Mouse (Mus musculus) midbrain, embryonic 14.5 days (tissue): ENCODE results near the gene Kat6b. TPM values are rescaled to one million over a fixed set of nuclear protein-coding genes. Genes with fewer than 3 reads are reported as not detected.
A peak's percentile ranks its signal among the peaks of the same experiment; 100 is the strongest.

Experiments used
- ATAC-seq: fragments of 200-750 bp; cut with Nextera tagmentation; 2 replicates; pipeline ENCODE4 v1.8.0; 2017; ENCODE audit warnings: moderate number of reproducible peaks, moderate library complexity; ENCODE audit not compliant: low FRiP score, low TSS enrichment
- DNase-seq: peaks from one replicate; pipeline ENCODE4 v3.0.0-alpha.2; 2015
- H3K27ac ChIP-seq: fragments of 300-500 bp; sonication (generic); replicated peaks from 2 replicates; pipeline ENCODE4 v1.5.1; 2014; ENCODE audit warnings: mild to moderate bottlenecking, low read depth, low read length, moderate library complexity
- H3K27me3 ChIP-seq: fragments of 300-500 bp; sonication (generic); 2 replicates; pipeline ENCODE4 v1.6.1; 2014; ENCODE audit warnings: low read length, control low read depth, mixed read lengths; ENCODE audit not compliant: control insufficient read depth, insufficient read depth
- H3K36me3 ChIP-seq: fragments of 300-500 bp; sonication (generic); 2 replicates; pipeline ENCODE4 v1.6.1; 2014; ENCODE audit warnings: low read length, control low read depth; ENCODE audit not compliant: control insufficient read depth, insufficient read depth
- H3K4me1 ChIP-seq: fragments of 300-500 bp; sonication (generic); 2 replicates; pipeline ENCODE4 v1.6.1; 2014; ENCODE audit warnings: mild to moderate bottlenecking, antibody characterized with exemption, low read length, control low read depth; ENCODE audit not compliant: control insufficient read depth, insufficient read depth
- H3K4me2 ChIP-seq: fragments of 300-500 bp; sonication (generic); 2 replicates; pipeline ENCODE4 v1.6.1; 2014; ENCODE audit warnings: mild to moderate bottlenecking, low read length, moderate library complexity
- H3K4me3 ChIP-seq: fragments of 300-500 bp; sonication (generic); replicated peaks from 2 replicates; pipeline ENCODE4 v1.5.1; 2014; ENCODE audit warnings: low read depth, low read length
- H3K9ac ChIP-seq: fragments of 300-500 bp; sonication (generic); replicated peaks from 2 replicates; pipeline ENCODE4 v1.6.1; 2014; ENCODE audit warnings: mild to moderate bottlenecking, low read length, moderate library complexity
- H3K9me3 ChIP-seq: fragments of 300-500 bp; sonication (generic); 2 replicates; pipeline ENCODE4 v1.6.1; 2016; ENCODE audit warnings: low read length, control low read depth, mixed read lengths; ENCODE audit not compliant: control insufficient read depth
- WGBS: fragments of 180-500 bp; shearing (Covaris S2); extraction: QIAGEN DNeasy Blood & Tissue Kit; methylation state at CpG from one replicate; pipeline ENCODE4 v1.1.7; 2014; 5-methylcytosine and 5-hydroxymethylcytosine counted together
- polyA plus RNA-seq: library from polyadenylated mRNA; unstranded; fragments of >200 nt; fragmentation: Nextera tagmentation; extraction: Ambion mirVana; gene quantifications from 2 replicates; pipeline ENCODE4 v1.2.1, GENCODE M21; 2014

Kat6b gene
- polyA plus RNA-seq, 1 experiment from 2014 or later: 29.4 TPM

DNA sequence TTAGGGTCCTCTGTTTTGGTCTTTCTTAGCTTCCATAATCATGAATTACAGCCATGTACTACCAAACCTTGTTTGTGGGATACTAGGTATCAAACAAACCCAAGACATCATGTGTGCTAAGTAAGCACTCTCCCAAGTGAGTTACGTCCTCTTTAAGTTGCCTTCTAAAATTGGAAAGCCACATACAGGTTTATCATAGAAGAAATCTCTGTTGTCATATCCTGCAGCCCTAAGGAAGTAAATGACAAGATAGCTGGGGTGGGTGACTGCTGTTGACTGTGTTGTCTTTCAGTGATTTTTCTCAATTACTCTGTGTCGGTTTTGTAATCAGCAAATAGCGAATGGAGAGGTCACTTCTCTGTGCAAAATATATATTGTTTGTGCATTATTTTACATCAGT lies 58.5 kb downstream of the Kat6b start:
- Histone ChIP-seq H3K27ac (no peak overlapping the region), H3K4me1 (peaks cover 7% of the 10 kb centered on the region; the same call in 1 of the 2 replicates), H3K9me3 (peaks cover 4% of the 10 kb centered on the region; the same call in 1 of the 2 replicates), H3K27me3 (no peaks in the 10 kb centered on the region), H3K9ac (no peak overlapping the region), H3K4me3 (no peak overlapping the region), H3K36me3 (peaks cover 6% of the 10 kb centered on the region; the same call in 1 of the 2 replicates), H3K4me2 (no peak overlapping the region)
- WGBS: 96% methylated on average over 3 of the region's 3 CpGs
- ATAC-seq (no peak), DNase-seq (no peak)

GRCm38 (mm10) chr14:21540361-21540760 lies 59.1 kb downstream of the Kat6b start:
- Histone ChIP-seq H3K36me3 (peaks cover 6% of the 10 kb centered on the region; the same call in 1 of the 2 replicates), H3K27me3 (no peaks in the 10 kb centered on the region), H3K4me2 (no peak overlapping the region), H3K27ac (no peak overlapping the region), H3K9me3 (peaks cover 4% of the 10 kb centered on the region; the same call in 1 of the 2 replicates), H3K4me3 (no peak overlapping the region), H3K4me1 (peaks cover 5% of the 10 kb centered on the region), H3K9ac (no peak overlapping the region)
- ATAC-seq (no peak), DNase-seq (no peak)
- 73% methylated on average over 3 of the region's 3 CpGs for WGBS

DNA sequence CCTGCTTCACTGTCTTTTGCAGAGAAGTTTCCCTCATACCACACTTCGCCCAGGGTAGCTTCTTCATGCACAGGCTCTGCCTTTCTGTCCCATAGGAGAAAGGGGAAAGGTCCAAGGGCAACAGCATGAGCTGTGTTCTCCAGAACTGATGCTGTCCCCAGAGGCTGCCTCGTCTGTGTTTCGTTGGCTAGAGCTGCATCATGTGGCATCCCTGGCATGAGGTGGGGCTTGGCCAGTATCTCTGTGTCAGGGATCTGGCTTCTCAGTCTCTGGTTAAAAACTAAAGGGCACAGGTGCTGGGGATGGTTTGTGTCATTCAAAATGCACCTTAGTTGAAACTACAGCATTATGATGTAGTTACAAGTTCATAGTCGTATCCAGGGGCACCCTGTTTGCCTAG lies 64.3 kb downstream of the Kat6b start:
- Histone ChIP-seq H3K9ac (no peak overlapping the region), H3K9me3 (peaks cover 4% of the 10 kb centered on the region; the same call in 1 of the 2 replicates), H3K27me3 (no peaks in the 10 kb centered on the region), H3K36me3 (peaks cover 6% of the 10 kb centered on the region; the same call in 1 of the 2 replicates), H3K27ac (peak overlapping the region; percentile 77; the same call in 1 of the 2 replicates), H3K4me2 (no peak overlapping the region), H3K4me1 (peaks cover 48% of the 10 kb centered on the region), H3K4me3 (no peak overlapping the region)
- no peak for ATAC-seq
- DNase-seq: no peak
- 54% methylated on average over 4 of the region's 4 CpGs for WGBS

GRCm38 (mm10) chr14:21546351-21546750 lies 65.1 kb downstream of the Kat6b start:
- peak overlapping the region; percentile 77 for H3K27ac ChIP-seq
- ATAC-seq (no peak), DNase-seq (peak; percentile 64)
- peaks cover 48% of the 10 kb centered on the region for H3K4me1 ChIP-seq
- no peaks in the 10 kb centered on the region for H3K27me3 ChIP-seq
- peaks cover 4% of the 10 kb centered on the region; the same call in 1 of the 2 replicates for H3K9me3 ChIP-seq
- 13% methylated on average over 3 of the region's 3 CpGs for WGBS
- H3K4me2 ChIP-seq: peak overlapping the region; percentile 18; the same call in 1 of the 2 replicates
- no peak overlapping the region for H3K9ac ChIP-seq
- no peak overlapping the region for H3K4me3 ChIP-seq
- H3K36me3 ChIP-seq: peaks cover 6% of the 10 kb centered on the region; the same call in 1 of the 2 replicates

DNA sequence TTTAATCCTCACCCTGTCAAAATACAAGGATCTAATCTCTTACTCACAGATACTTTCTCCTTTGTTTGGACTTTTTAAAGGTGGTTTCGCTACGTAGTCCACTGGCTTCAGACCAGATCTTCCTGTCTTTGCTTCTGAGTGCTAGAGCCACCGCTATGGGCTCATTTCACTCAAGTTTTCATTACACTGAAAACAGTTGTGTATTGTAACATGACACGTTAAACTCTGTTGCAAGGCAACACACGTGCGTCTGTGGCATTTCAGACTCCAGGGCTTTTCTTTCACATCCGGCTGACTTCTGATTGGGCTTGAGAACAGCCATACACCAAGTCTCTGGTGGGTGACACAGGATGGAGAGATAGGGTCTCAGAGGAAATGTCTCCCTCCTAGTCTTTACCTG lies 66.1 kb downstream of the Kat6b start:
- no peak for ATAC-seq
- no peak overlapping the region for H3K4me2 ChIP-seq
- H3K36me3 ChIP-seq: peaks cover 2% of the 10 kb centered on the region; the same call in 1 of the 2 replicates
- H3K4me3 ChIP-seq: no peak overlapping the region
- 25% methylated on average over 7 of the region's 7 CpGs for WGBS
- no peaks in the 10 kb centered on the region for H3K27me3 ChIP-seq
- H3K9ac ChIP-seq: no peak overlapping the region
- no peak for DNase-seq
- peaks cover 48% of the 10 kb centered on the region for H3K4me1 ChIP-seq
- peaks cover 1% of the 10 kb centered on the region; the same call in 1 of the 2 replicates for H3K9me3 ChIP-seq
- peak overlapping the region; percentile 77 for H3K27ac ChIP-seq

DNA sequence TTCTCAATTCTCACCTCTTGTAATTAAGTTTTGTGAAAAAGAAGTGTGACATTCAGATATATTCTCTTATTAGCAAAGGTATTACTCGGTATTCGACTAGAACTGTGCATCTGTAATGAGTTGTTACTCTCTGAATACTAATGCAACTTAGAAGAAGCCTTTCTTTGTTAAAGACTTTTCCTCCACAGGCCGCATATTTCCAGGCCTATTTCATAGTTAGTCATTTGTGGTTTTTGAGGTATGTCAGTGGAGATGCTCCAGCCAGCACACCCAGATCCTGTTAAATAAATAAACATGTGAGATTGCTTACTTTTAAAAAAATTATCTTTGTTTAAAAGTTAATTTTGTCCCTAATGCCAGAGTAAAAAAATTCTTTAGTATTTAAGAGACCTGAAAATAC lies 66.7 kb downstream of the Kat6b start:
- Histone ChIP-seq H3K36me3 (no peaks in the 10 kb centered on the region), H3K4me1 (peaks cover 52% of the 10 kb centered on the region), H3K9me3 (no peaks in the 10 kb centered on the region), H3K4me2 (no peak overlapping the region), H3K4me3 (no peak overlapping the region), H3K9ac (no peak overlapping the region), H3K27ac (no peak overlapping the region), H3K27me3 (no peaks in the 10 kb centered on the region)
- ATAC-seq (no peak), DNase-seq (peak; percentile 48)
- 9% methylated on average over 3 of the region's 3 CpGs for WGBS

DNA sequence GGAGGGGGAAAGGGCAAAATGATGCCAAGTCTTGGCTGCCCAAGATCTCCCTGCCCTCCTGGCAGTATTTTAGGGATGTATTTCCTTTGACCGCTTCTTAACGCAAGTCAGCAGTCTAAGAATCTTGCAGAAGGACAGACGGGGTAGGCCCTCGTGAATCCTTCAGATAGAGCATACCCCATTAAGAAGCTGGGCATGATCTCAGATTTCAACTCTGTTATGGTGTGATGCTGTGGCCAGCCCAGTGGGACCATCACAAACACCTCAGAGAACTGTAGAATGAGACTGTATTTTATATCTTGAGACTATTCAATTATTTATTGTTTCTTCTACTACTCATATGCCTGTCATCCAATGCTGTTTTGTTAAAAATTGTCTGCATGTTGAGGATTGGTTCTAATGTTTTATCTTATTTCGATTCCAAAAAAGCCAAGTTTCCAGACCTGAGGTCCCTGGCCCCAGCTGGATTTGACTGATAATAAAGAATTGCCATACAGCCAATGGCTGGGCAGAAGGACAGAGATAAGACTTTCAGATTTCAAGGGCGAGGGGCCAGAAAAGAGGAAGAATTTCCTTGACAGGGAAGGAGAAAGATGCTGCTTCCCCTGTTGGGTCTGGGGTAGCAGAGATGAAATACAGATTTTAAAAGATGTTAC lies 67.8 kb downstream of the Kat6b start:
- H3K36me3 ChIP-seq: no peaks in the 10 kb centered on the region
- H3K4me2 ChIP-seq: no peak overlapping the region
- no peaks in the 10 kb centered on the region for H3K27me3 ChIP-seq
- no peak for ATAC-seq
- no peak overlapping the region for H3K4me3 ChIP-seq
- H3K9me3 ChIP-seq: no peaks in the 10 kb centered on the region
- DNase-seq: no peak
- peaks cover 58% of the 10 kb centered on the region for H3K4me1 ChIP-seq
- 85% methylated on average over 6 of the region's 6 CpGs for WGBS
- H3K9ac ChIP-seq: no peak overlapping the region
- H3K27ac ChIP-seq: no peak overlapping the region; the same call in 1 of the 2 replicates

DNA sequence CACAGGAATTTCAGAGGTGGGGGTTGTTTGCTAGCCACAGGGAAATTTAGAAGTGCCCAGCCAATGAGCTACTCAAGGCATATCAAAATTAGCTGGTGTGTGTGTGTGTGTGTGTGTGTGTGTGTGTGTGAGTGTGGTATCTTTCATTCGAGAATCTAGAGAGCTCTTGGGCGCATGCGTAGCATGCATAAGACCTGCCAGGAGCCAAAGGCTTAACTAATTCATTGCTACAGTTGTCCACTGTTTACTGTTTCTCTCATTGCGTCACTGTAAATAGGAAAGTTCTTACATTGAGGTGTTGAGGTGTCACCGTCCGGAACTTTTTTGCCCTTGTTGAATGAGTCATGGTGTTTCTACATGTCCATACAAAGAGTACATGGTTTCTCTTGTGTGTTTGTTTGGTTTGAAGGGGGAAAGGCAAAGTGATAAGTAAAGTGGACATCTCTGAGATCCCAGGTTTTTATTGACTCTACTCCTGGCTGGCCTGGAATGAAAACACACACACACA lies 68.4 kb downstream of the Kat6b start:
- Histone ChIP-seq H3K27ac (no peak overlapping the region), H3K4me1 (peaks cover 59% of the 10 kb centered on the region), H3K27me3 (no peaks in the 10 kb centered on the region), H3K9me3 (no peaks in the 10 kb centered on the region), H3K4me3 (no peak overlapping the region), H3K9ac (no peak overlapping the region), H3K4me2 (no peak overlapping the region), H3K36me3 (no peaks in the 10 kb centered on the region)
- DNase-seq (no peak), ATAC-seq (no peak)
- 86% methylated on average over 6 of the region's 6 CpGs for WGBS

GRCm38 (mm10) chr14:21550576-21550975 lies 69.3 kb downstream of the Kat6b start:
- WGBS: 89% methylated on average over 7 of the region's 7 CpGs
- Histone ChIP-seq H3K4me2 (no peak overlapping the region), H3K36me3 (no peaks in the 10 kb centered on the region), H3K27ac (no peak overlapping the region), H3K9me3 (no peaks in the 10 kb centered on the region), H3K4me3 (no peak overlapping the region), H3K27me3 (no peaks in the 10 kb centered on the region), H3K4me1 (peaks cover 59% of the 10 kb centered on the region), H3K9ac (no peak overlapping the region)
- ATAC-seq: no peak
- no peak for DNase-seq
